Mouse (Mus musculus): ENCODE results near the gene Col26a1.

DNA sequence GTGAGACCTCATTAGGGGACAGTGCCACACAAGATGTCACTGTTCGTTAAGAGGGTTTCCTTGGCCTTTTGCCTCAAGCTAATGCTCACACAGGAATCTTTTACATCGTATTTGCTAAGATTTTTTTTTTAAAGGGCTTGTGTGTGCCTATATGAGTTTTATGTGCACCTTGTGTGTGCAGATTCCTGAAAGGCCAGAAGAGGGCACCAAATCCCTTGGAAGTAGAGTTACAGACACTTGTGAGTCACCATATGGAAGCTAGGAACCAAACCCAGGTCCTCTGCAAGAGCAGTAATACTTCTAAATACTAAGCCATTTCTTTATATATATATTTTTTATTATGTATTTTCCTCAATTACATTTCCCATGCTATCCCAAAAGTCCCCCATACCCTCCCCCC, 62.1 kb downstream of the Col26a1 start:
- TF ChIP-seq CTCF (IDR thresholded peaks at IDR 0.05; ENCODE audit: control insufficient read depth, insufficient read depth, low read length) (no peak), POLR2A (IDR thresholded peaks at IDR 0.05; ENCODE audit: borderline replicate concordance, control insufficient read depth, low read depth, low read length) (no peak)

Measured in bone marrow, adult 2 months (tissue).